Mouse (Mus musculus): ENCODE measurements at regions not wholly inside any gene's neighbourhood (a gene's known extent, or its start where the extent isn't known, plus 50 kb on each side); places are given as distances from the start of the nearest gene placed in this dataset.
"Not testable (repeated sequence)": the region's sequence is repeated elsewhere in the genome, so short reads cannot be mapped to it uniquely, and the experiment has no call there.

DNA sequence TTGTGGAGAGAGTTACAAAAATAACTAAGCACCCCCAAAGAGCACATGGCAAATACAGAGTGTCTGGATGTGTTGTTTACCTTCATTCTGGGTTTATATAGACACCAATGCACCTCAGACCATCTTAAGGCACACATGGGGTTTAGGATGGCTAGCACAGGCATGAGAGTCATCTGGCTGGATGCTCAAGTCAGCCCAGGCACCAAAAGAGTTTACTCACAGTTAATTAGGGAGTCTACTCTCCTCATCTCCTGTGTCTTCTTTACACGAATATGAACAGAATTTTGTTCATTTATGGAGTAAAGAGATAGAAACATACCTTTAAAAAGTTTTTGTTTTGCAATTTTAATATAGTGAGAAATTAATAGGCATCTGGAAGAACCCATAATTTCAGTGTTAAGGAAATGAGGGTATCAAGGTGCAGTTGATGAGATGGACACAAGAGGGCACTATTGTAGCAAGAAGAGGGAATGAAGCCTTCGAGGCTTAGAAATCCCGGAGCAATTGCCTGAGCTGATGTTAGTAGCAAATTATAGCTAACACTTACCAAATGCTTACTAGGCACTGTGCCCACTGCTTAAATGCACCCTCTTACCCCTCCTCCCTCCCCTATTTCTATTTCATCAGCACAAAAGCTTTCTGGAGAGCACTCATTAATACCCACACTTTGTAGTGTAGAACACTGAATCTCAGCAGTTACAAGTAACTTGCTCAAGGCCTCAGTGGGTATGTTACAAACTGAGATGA, 174.6 kb downstream of the Eepd1 start:
- peak; percentile 41 for DNase-seq

DNA sequence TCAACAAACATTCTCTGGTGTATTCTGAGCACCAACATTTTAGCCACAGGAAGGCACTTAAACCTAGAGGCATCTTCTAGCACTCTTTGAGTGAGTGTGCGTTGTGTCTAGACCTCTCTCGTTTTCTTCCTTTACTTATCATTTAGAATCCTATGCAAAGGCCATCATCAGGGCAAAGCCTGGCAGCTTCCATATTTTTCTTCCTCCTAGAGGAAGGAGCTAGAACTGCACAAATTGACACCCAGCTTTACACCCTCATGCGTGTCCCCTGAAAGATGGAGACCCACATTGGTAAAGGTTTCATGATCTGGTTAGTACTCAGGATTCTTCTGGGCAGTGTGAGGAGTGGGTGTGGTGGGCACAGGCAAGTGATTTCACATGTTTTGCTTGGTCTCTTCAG, 175.2 kb downstream of the Eepd1 start:
- no peak for DNase-seq

DNA sequence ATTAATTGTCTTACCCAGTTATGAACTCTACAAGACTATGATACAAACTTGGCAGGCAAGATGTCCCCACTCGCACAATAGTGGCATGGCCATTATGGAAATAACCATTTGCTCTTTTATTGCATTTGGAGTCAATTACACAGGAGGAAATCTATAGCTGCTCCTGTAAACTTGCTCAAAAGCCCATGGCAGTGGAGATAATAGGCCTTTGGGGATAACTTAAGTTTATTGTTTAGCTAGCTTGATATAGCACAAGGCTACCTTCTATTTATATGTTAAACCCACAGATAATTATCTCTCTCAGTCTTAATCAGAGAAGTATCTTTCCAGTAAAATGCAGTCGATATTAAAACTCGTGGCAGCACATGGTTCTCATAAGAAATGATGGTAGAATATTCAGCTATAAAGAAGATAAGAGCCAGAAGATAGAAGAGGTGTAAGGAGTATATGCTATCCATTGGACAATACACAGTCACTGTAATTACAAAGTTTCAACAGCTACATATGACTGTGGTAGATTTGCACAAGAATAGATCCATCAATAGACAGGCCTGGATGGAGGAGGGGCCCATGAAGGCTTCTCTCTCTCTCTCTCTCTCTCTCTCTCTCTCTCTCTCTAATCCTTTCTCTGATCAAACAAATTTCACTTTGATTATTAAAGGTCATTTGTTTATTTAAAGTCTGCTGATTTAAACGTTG, 202.4 kb downstream of the Eepd1 start:
- DNase-seq = no peak

DNA sequence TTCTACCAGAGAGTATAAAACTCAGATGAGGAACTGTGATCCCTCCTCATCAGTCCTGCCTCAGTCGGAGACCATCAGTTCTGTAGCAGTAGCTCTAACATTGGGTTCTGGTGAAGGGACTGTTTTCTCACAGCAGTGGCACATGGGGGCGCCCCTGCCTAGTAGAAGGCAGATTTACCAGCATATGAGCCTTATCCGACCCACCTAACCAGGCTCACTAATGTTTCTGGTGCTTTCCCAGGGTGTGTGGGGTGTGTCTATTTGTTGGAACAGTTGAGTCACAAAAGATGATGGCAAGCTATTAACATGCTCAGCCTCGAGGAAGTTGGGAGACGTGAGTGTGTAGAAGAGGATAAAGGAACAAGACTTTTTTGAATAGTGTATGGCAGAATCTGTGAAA, 212.3 kb downstream of the Eepd1 start:
- DNase-seq = peak; percentile 59

DNA sequence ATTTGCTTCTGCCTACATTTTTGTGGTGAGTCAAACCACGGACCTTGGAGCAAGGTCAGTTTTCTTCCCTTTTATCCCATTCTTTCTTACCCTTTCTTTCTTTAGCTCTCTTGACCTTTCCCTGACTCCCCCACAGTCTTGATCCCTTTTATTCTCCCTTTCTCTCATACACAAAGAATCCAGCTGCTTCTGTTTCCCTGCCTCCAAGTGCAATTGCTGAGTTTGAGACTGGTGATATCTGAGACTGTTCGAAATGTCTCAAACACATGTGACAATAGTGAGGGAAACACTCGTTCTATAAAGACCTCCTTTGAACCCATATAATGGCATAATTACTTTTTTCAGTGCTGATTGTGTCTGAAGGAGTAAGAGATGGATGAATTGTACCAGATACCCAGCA, 213.7 kb downstream of the Eepd1 start:
- DNase-seq = no peak

DNA sequence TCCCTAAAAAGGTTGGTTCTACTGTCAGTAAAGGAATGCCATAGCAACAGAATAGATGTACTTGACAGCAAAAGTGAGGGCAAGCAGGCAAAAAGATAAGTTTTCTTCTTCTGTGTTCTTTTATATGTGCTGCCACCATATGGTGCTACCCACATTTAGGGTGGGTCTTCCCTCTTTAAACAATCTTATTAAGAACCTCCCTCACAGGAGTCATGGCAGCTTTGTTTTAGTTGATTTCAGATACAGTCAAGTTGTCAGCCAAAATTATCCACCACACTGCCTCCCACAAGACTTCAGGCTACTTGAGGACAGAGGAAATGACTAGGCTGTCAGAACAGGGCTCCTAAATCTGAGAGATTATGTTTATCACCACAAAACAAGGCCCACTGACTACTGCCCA, 232.3 kb downstream of the Eepd1 start:
- peak; percentile 8 for DNase-seq

DNA sequence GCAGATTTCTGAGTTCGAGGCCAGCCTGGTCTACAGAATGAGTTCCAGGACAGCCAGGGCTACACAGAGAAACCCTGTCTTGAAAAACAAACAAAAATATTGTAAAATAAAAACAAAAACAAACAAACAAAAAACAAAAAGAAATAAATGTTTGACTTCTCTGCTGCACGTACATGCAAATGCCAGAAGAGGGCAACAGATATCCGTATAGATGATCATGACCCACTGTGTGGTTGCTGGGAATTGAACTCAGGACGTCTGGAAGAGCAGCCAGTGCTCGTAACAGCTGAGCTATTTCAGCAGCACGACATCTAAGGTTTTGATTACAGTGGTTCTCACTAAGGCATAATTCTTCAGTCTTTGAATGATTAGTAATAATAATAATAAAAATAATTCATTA, 262.8 kb downstream of the Eepd1 start:
- DNase-seq = no peak

DNA sequence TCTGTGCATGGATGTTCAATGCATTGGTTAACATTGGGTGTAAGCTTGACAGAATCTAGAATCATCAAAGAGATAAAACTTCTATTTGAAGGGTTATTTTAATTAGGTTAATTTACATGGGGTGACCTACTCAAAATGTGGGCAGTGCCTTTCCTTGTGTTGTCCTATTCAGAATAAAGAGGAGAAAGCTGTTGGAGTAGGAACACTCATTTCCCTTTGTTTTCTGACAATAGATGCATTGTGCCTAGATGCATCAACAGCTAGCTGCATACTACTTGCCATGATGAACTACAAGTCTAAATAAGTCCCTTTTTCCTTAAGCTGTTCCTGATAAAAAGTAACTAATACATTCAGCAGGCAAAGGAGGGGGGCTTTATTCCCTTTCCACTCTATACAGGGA, 269.8 kb downstream of the Eepd1 start:
- no peak for DNase-seq

DNA sequence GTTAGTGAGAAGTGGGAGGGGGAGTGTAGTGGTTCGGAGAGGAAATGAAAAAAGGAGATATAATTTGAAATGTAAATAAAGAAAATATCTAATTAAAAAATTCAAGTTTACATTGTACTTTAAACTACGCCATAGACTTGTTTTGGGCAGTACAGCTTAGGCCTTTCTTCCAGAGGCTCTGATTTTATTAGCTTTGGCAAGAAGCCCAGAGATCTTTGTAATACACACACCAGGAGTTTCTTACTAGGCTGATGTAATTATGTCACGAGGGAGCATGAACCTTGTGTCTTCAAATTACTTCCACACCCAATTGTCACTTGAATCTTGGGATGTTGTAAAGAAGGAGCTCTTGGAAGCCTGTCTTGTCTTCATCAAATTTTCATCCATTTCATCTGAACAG, 292.6 kb downstream of the Eepd1 start:
- no peak for DNase-seq

DNA sequence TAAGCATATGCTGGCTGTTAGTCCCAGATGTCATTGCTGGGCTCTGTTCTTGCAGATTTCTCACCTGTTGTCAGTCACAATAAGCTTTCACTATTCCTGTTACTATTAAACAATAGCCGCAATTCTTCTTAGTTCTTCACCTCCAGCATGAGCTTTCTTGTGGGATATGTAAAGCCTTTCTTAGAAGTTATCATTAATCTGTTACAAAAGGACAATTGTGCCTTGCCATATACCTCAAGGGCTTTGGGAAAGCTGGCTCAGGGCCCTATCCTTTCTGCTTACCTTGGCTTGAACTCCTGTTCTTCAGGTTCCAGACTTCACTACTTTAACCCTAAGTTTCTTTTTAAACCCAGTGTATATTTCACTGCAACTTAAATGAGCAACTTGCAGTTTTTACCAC, 301.3 kb downstream of the Eepd1 start:
- no peak for DNase-seq

DNA sequence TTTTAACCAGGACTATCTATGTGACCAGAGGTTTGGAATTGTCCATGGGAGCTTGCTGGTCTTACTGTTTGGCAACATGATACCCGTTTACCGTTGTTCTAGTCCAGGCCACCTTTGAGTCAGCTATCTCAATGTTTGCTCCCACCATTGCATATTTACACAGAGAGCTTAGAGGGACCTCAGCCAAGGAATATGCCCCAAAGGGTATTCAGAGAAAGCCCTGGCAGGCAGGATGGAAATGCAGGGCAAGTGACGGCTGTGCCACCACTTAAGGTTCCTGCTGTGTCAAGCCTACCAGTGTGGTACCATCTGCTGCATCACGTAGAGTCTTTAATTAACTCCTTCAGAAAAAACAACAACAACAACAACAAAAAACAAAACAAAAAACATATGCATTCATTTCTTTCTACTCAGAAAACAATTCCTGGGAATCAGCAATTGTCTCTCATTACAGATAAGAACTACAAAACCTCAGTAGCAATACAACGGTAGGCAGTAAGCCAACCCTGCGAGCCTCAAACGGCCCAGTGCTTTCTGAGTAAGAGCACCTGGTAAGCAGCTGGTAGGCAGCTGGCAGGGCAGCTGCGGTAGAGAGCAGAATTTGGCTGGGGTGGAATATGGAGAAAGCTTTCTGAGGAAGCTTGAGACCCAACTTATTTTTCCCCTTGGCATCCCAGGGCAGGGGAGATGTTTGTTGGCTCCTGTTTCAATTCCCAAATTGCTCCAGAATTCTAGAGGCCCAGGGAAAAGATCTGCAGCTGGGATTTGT, 314.0 kb downstream of the Eepd1 start:
- DNase-seq = no peak

DNA sequence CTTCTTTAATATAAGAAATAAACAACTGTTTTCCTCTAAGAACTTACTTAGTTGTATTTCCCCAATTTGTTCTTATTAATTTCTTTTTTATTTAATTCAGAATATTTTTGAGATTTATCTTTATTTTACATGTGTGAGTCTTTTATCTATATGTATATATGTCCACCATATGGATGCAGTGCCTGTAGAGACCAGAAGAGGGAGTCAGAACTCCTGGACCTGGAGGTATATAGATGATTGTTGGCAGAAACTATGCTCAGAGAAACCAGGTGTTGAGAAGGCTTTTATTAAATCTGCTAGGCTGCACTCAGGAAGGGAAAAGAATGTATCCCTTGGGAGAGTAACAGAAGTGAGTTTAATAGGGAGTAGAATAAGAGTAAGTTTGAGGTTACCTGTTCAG, 328.2 kb downstream of the Eepd1 start:
- no peak for DNase-seq

DNA sequence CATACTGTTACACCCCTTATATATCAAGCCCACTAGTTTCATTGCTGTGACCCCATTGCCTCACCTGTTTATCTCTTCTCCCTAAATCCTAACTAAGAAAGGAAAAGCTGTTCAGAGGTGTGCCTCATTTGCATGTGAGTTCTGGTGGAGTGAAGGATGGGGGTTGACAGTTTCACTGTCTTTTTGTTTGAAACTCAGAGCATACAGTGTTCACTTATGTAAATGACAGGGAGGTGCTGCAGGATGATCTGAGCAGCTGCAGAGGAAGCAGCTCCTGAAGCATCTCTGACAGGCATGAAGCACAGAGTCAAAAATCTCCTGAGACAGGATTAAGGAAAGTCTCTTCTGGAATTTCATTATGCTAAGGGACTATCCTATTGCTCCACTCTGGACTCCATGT, 351.9 kb downstream of the Eepd1 start:
- DNase-seq = no peak

DNA sequence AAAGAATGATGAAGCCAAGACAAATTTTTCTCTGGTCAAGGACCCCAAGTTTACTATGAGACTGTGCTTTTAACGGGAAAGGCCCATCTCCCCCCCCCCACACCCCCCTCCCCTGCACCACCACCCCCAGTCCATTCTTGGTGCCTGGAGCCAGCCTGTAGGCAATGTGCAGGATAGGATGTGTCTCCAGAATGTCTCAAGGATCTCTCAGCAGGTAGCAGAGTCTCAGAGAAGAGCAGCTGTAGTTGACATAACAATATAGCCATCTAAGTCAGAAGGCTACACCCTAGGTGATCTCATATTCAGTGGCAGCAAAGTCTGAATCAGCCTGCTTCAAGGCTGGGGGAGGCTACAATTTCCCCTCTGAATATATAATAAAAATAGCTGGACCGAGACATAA, 368.6 kb downstream of the Eepd1 start:
- DNase-seq = not testable (repeated sequence)

DNA sequence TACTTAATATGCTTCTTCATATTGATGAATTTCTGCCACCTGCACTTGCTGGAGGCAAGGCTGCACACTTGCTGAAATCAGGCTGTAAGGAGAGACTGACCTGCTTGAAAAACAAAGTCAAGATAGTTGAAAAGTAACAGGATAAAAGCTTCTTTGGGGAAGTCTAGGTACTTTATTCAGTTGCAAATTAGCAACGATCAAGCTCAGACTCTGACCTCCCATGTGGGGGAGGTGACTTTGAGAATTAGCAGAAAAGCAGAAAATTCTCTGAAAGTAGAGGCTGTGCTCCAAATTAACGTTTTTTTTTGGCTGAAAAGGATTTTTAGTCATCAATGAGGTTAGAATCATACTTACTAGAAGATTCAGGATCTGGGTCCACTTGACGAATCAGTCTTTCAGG, 369.3 kb downstream of the Eepd1 start:
- not testable (repeated sequence) for DNase-seq

DNA sequence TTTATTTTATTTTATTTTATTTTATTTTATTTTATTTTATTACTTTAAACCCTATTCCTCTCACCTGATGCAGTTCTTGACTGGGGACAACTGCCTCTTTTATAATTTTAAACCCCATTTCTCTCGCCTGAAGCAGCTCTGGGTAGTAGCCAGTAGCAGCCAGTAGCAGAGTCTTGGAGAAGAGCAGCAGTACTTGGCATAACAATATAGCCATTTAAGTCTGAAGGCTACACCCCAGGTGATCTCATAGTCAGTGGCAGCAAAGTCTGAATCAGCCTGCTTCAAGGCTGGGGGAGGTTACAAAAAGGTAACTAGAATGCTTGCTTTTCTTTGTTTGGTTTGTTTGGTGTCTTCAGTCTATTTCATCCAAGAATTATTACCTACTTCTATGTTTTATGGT, 373.2 kb downstream of the Eepd1 start:
- DNase-seq = no peak

DNA sequence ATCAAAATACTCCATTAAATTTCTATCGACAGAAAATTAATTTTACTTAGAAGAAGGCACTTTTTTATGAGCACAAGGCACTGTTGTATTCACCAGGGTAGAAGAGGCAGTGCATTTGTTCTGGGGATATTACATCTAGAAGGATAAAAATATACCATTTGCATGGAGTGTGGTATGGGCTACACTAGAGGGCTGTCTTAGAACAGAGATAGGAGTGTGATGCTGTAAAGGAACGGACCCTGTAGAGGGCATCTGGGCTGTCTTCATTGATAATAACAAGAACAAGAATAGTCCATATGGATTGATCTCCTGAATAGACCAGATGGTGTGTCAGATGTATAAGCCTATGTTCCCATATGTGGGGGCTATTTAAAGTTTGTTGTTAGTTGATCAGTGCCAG, 388.9 kb downstream of the Eepd1 start:
- no peak for DNase-seq

DNA sequence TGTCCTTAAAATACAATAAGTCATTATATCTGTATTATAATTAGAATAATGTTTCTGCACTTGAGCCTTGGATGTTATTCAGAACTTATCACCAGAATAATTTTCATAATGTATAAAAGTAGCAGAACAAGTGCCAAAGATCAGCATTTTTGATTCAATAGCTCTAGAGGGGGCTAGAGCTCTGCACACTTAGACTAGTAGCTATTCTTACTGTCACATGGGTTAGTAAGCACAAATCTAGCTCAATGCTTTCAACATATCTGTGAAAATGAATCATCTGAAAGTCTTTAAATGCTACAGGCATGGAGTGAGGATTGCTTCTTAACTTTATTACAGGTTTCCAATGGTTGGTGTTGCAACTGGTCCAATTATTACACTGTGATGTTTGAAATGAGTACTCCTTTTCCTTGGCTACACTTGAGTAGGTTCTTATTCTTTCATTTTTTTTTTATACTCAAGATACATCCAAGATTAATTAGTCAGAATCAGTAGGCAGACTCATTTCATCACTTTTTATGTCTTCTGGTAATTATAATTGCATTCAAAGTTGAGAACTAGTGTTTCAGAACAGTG, 415.1 kb downstream of the Eepd1 start:
- DNase-seq = peak; percentile 16

All from right cerebral cortex, adult 18-20 months (tissue).